Mouse (Mus musculus): ENCODE data around the gene Olfr1260. TPM values are rescaled to one million over a fixed set of nuclear protein-coding genes. Genes with fewer than 3 reads are reported as not detected.

The Olfr1260 gene
- polyA plus RNA-seq, 1 experiment from 2014 or later: not detected

Other genes starting within 250 kb of the Olfr1260 start
- gene Olfr1252, start 249.3 kb upstream of the Olfr1260 start, polyA plus RNA-seq (2015; fragmentation: Nextera tagmentation; extraction: Ambion mirVana): not detected in 2 replicates
- gene Olfr1253, start 217.2 kb upstream of the Olfr1260 start, polyA plus RNA-seq (2015; fragmentation: Nextera tagmentation; extraction: Ambion mirVana): not detected in 2 replicates
- not detected in 2 replicates for gene Olfr1254, start 180.7 kb upstream of the Olfr1260 start, polyA plus RNA-seq (2015; fragmentation: Nextera tagmentation; extraction: Ambion mirVana)
- not detected in 2 replicates for gene Olfr1255, start 162.3 kb upstream of the Olfr1260 start, polyA plus RNA-seq (2015; fragmentation: Nextera tagmentation; extraction: Ambion mirVana)
- gene Olfr1256, start 132.8 kb upstream of the Olfr1260 start, polyA plus RNA-seq (2015; fragmentation: Nextera tagmentation; extraction: Ambion mirVana): not detected in 2 replicates
- not detected in 2 replicates for gene Olfr48, start 126.1 kb upstream of the Olfr1260 start, polyA plus RNA-seq (2015; fragmentation: Nextera tagmentation; extraction: Ambion mirVana)
- gene Olfr1257, start 95.9 kb upstream of the Olfr1260 start, polyA plus RNA-seq (2015; fragmentation: Nextera tagmentation; extraction: Ambion mirVana): not detected in 2 replicates
- not detected in 2 replicates for gene Olfr1258, start 47.0 kb upstream of the Olfr1260 start, polyA plus RNA-seq (2015; fragmentation: Nextera tagmentation; extraction: Ambion mirVana)
- not detected in 2 replicates for gene Olfr1259, start 25.7 kb upstream of the Olfr1260 start, polyA plus RNA-seq (2015; fragmentation: Nextera tagmentation; extraction: Ambion mirVana)
- gene Olfr1261, start 16.9 kb downstream of the Olfr1260 start, polyA plus RNA-seq (2015; fragmentation: Nextera tagmentation; extraction: Ambion mirVana): not detected in 2 replicates
- not detected in 2 replicates for gene Olfr1262, start 25.8 kb downstream of the Olfr1260 start, polyA plus RNA-seq (2015; fragmentation: Nextera tagmentation; extraction: Ambion mirVana)
- not detected in 2 replicates for gene Olfr1263, start 37.8 kb downstream of the Olfr1260 start, polyA plus RNA-seq (2015; fragmentation: Nextera tagmentation; extraction: Ambion mirVana)
- not detected in 2 replicates for gene Olfr1264, start 51.2 kb downstream of the Olfr1260 start, polyA plus RNA-seq (2015; fragmentation: Nextera tagmentation; extraction: Ambion mirVana)
- not detected in 2 replicates for gene Olfr1265, start 61.0 kb downstream of the Olfr1260 start, polyA plus RNA-seq (2015; fragmentation: Nextera tagmentation; extraction: Ambion mirVana)
- gene Olfr140, start 89.3 kb downstream of the Olfr1260 start, polyA plus RNA-seq (2015; fragmentation: Nextera tagmentation; extraction: Ambion mirVana): not detected in 2 replicates
- gene Olfr1269, start 147.1 kb downstream of the Olfr1260 start, polyA plus RNA-seq (2015; fragmentation: Nextera tagmentation; extraction: Ambion mirVana): not detected in 2 replicates
- 0.19 TPM in 1 of 2 replicates, not detected in the other for gene Olfr32, start 168.0 kb downstream of the Olfr1260 start, polyA plus RNA-seq (2015; fragmentation: Nextera tagmentation; extraction: Ambion mirVana)
- not detected in 2 replicates for gene Olfr1270, start 178.8 kb downstream of the Olfr1260 start, polyA plus RNA-seq (2015; fragmentation: Nextera tagmentation; extraction: Ambion mirVana)

Measured in forebrain, embryonic 16.5 days (tissue).